Mouse (Mus musculus) kidney, adult 2 months (tissue): ENCODE results near the gene Gm2a.

Experiments
- CTCF ChIP-seq: fragments of 200-500 bp; conservative IDR thresholded peaks from 2 replicates; pipeline ENCODE4 v1.5.1; 2011; ENCODE audit warnings: low read depth, mild to moderate bottlenecking, control low read depth, low read length, moderate library complexity, mixed read lengths; ENCODE audit not compliant: insufficient read depth, insufficient read length
- POLR2A ChIP-seq: fragments of 200-500 bp; IDR thresholded peaks from one replicate; pipeline ENCODE4 v1.6.1; 2011; ENCODE audit warnings: low read depth, low read length, control low read depth

DNA sequence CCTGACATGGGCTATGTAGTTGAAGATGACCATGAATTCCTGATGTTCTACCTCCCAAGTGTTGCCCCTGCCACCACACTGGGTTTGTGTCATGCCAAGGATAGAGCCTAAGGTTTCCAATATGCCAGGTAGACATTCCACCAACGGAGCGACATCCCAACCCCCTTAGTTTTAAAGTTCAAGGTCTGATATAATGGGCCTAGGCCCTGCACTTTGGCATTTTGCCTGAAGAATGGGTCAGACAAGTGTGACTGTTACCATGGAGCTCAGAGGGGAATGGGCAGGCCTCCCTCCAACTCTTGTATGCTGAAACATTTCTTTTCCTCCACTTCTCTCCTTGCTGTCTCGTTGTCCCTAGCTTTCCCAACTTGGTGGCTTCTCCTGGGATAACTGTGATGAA is 5.3 kb downstream of the Gm2a start:
- no peak for TF ChIP-seq CTCF
- TF ChIP-seq POLR2A: no peak
